Mouse (Mus musculus): ENCODE measurements at regions not wholly inside any gene's neighbourhood (a gene's known extent, or its start where the extent isn't known, plus 50 kb on each side); places are given as distances from the start of the nearest gene placed in this dataset.

GRCm38 (mm10) chr19:6684921-6685320 is 142.1 kb upstream of the Slc22a12 start:
- no peak for DNase-seq (ENCODE audit: low read depth, low spot score)

- no peak for DNase-seq (ENCODE audit: low read depth, low spot score)
Observed at GRCm38 (mm10) chr19:6679392-6680307, 136.8 kb upstream of the Slc22a12 start.

GRCm38 (mm10) chr19:6677511-6677910 is 134.7 kb upstream of the Slc22a12 start:
- no peak for DNase-seq (ENCODE audit: low read depth, low spot score)

- DNase-seq (ENCODE audit: low read depth, low spot score) = no peak
Observed at GRCm38 (mm10) chr19:6675586-6675985, 132.8 kb upstream of the Slc22a12 start.

- no peak for DNase-seq (ENCODE audit: low read depth, low spot score)
Observed at GRCm38 (mm10) chr19:6671696-6672095, 128.9 kb upstream of the Slc22a12 start.

- DNase-seq (ENCODE audit: low read depth, low spot score) = no peak
Observed at GRCm38 (mm10) chr19:6669881-6670280, 127.0 kb upstream of the Slc22a12 start.

- DNase-seq (ENCODE audit: low read depth, low spot score) = no peak
Observed at GRCm38 (mm10) chr19:6668545-6668944, 125.7 kb upstream of the Slc22a12 start.

- no peak for DNase-seq (ENCODE audit: low read depth, low spot score)
Observed at GRCm38 (mm10) chr19:6666187-6666722, 123.4 kb upstream of the Slc22a12 start.

- DNase-seq (ENCODE audit: low read depth, low spot score) = no peak
Observed at GRCm38 (mm10) chr19:6665264-6666054, 122.6 kb upstream of the Slc22a12 start.

- DNase-seq (ENCODE audit: low read depth, low spot score) = no peak
Observed at GRCm38 (mm10) chr19:6664311-6664952, 121.6 kb upstream of the Slc22a12 start.

- peak; percentile 80 for DNase-seq (ENCODE audit: low read depth, low spot score)
Observed at GRCm38 (mm10) chr19:6663391-6663790, 120.6 kb upstream of the Slc22a12 start.

- no peak for DNase-seq (ENCODE audit: low read depth, low spot score)
Observed at GRCm38 (mm10) chr19:6662346-6662939, 119.6 kb upstream of the Slc22a12 start.

- DNase-seq (ENCODE audit: low read depth, low spot score) = no peak
Observed at GRCm38 (mm10) chr19:6661508-6661871, 118.7 kb upstream of the Slc22a12 start.

- DNase-seq (ENCODE audit: low read depth, low spot score) = no peak
Observed at GRCm38 (mm10) chr19:6660723-6661507, 118.1 kb upstream of the Slc22a12 start.

- DNase-seq (ENCODE audit: low read depth, low spot score) = no peak
Observed at GRCm38 (mm10) chr19:6660157-6660556, 117.3 kb upstream of the Slc22a12 start.

- DNase-seq (ENCODE audit: low read depth, low spot score) = no peak
Observed at GRCm38 (mm10) chr19:6654550-6654949, 111.7 kb upstream of the Slc22a12 start.

GRCm38 (mm10) chr19:6652775-6653174 is 109.9 kb upstream of the Slc22a12 start:
- peak; percentile 25 for DNase-seq (ENCODE audit: low read depth, low spot score)

GRCm38 (mm10) chr19:6651192-6651591 is 108.4 kb upstream of the Slc22a12 start:
- DNase-seq (ENCODE audit: low read depth, low spot score) = no peak

GRCm38 (mm10) chr19:6649885-6650284 is 107.1 kb upstream of the Slc22a12 start:
- DNase-seq (ENCODE audit: low read depth, low spot score) = no peak

GRCm38 (mm10) chr19:6647686-6648085 is 104.9 kb upstream of the Slc22a12 start:
- DNase-seq (ENCODE audit: low read depth, low spot score) = no peak

GRCm38 (mm10) chr19:6647216-6647615 is 104.4 kb upstream of the Slc22a12 start:
- DNase-seq (ENCODE audit: low read depth, low spot score) = no peak

All from CD4-positive, CD25-positive, alpha-beta regulatory T cell, adult 2 months (primary cell).